Mouse (Mus musculus) hindbrain, embryonic 12.5 days (tissue): ENCODE data around the gene Prkaa2. TPM values are rescaled to one million over a fixed set of nuclear protein-coding genes. Genes with fewer than 3 reads are reported as not detected.

Source experiments
- ATAC-seq: fragments of 200-750 bp; cut with Nextera tagmentation; 2 replicates; pipeline ENCODE4 v1.8.0; 2017; ENCODE audit warnings: moderate TSS enrichment; ENCODE audit not compliant: low FRiP score
- H3K27ac ChIP-seq: fragments of 300-500 bp; sonication (generic); 2 replicates; pipeline ENCODE4 v1.5.1; 2016; ENCODE audit warnings: mild to moderate bottlenecking
- H3K27me3 ChIP-seq: fragments of 300-500 bp; sonication (generic); 2 replicates; pipeline ENCODE4 v1.6.1; 2016; ENCODE audit warnings: mild to moderate bottlenecking
- H3K36me3 ChIP-seq: fragments of 300-500 bp; sonication (generic); 2 replicates; pipeline ENCODE4 v1.6.1; 2016; ENCODE audit warnings: mild to moderate bottlenecking
- H3K4me1 ChIP-seq: fragments of 300-500 bp; sonication (generic); 2 replicates; pipeline ENCODE4 v1.6.1; 2016
- H3K4me2 ChIP-seq: fragments of 300-500 bp; sonication (generic); replicated peaks from 2 replicates; pipeline ENCODE4 v1.6.1; 2016; ENCODE audit warnings: mild to moderate bottlenecking
- H3K4me3 ChIP-seq: fragments of 300-500 bp; sonication (generic); 2 replicates; pipeline ENCODE4 v1.5.1; 2016; ENCODE audit warnings: mild to moderate bottlenecking
- H3K9ac ChIP-seq: fragments of 300-500 bp; sonication (generic); 2 replicates; pipeline ENCODE4 v1.6.1; 2016; ENCODE audit warnings: mild to moderate bottlenecking, moderate library complexity
- H3K9me3 ChIP-seq: fragments of 300-500 bp; sonication (generic); replicated peaks from 2 replicates; pipeline ENCODE4 v1.6.1; 2016; ENCODE audit warnings: mild to moderate bottlenecking
- WGBS: fragments of 180-500 bp; shearing (Covaris S2); methylation state at CpG from one replicate; pipeline ENCODE4 v1.1.7; 2016; 5-methylcytosine and 5-hydroxymethylcytosine counted together
- polyA plus RNA-seq: library from polyadenylated mRNA; unstranded; fragments of >200 nt; fragmentation: Nextera tagmentation; extraction: Ambion mirVana; gene quantifications from 2 replicates; pipeline ENCODE4 v1.2.1, GENCODE M21; 2016

The Prkaa2 gene
- 7.0 and 9.2 TPM in 2 replicates for polyA plus RNA-seq

DNA sequence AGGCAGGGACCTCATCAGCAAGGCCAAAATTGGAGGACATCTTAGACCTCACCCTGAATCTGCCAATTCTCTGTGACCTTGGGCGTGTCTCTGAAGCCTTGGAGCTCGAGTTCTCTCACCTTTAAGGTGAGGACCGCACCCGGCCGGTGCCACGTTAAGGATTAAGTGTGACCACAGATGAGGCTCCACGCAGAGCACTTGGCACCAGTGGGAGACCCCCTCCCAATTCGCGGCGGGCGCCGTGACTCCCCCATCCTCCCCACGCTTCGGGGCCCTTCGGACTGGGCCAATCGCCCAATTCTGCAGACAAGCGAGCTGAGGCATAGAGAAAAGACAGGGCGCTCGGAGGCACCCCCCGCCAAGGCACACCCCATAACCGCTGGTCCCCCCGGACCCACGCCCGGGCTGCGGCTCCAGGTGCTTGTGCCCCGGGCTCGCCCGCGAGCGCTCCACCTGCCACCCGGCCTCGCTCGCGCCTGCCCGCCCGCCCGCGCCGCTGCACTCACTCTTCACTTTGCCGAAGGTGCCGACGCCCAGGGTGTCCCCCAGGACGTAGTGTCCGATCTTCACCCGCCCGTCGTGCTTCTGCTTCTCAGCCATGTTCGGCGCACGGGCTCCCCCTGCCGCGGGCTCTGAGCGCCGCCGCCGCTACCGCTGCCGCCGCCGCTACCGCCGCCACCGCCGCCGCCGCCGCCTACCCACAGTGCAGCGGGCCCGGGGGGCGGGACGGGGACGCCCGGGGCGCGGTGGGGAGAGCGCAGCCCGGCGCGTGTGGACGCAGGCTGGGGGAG, at the start of gene Prkaa2:
TSS of gene Prkaa2 (minus strand) at position 692 of the 791 bp plus-strand sequence.
- peak within 1 kb of the TSS; percentile 87 for H3K4me2 ChIP-seq
- peak within 1 kb of the TSS; percentile 70 for H3K4me3 ChIP-seq
- H3K4me1 ChIP-seq = peaks cover 13% of the 10 kb centered on the region
- peak within 1 kb of the TSS; percentile 76 for H3K9ac ChIP-seq
- peak within 1 kb of the TSS; percentile 78 for H3K27ac ChIP-seq
- peak; percentile 91 for ATAC-seq
- H3K27me3 ChIP-seq = no peaks in the 10 kb centered on the region
- no peaks in the 10 kb centered on the region for H3K9me3 ChIP-seq
- no peaks in the 10 kb centered on the region for H3K36me3 ChIP-seq
- under 1% methylated on average over 69 of the region's 80 CpGs for WGBS

DNA sequence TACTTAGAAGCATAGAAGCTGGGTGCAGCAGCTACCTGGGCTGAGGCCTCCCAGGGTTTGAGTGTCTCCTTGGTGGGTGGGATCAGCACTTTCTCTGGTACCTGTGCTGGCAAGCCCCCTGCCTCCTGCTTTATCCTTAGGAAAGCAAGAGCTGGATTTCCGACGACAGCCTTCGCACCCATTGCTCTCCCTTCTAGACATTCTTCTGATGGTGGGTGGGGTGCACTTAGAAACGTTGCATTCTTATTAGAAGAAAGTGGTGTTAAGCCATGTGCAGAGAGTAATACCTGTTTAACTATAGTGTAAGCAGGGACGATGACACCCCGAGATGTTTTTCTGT, 49.8 kb upstream of the Prkaa2 start:
- 21% methylated on average over 6 of the region's 6 CpGs for WGBS
- peak overlapping the region; percentile 44; the same call in 1 of the 2 replicates for H3K27ac ChIP-seq
- no peak for ATAC-seq
- H3K4me1 ChIP-seq = peaks cover 39% of the 10 kb centered on the region
- no peaks in the 10 kb centered on the region for H3K27me3 ChIP-seq
- peak overlapping the region; percentile 91 for H3K4me3 ChIP-seq
- H3K36me3 ChIP-seq = no peaks in the 10 kb centered on the region
- H3K9me3 ChIP-seq = no peaks in the 10 kb centered on the region
- H3K9ac ChIP-seq = peak overlapping the region; percentile 89
- H3K4me2 ChIP-seq = peak overlapping the region; percentile 79

DNA sequence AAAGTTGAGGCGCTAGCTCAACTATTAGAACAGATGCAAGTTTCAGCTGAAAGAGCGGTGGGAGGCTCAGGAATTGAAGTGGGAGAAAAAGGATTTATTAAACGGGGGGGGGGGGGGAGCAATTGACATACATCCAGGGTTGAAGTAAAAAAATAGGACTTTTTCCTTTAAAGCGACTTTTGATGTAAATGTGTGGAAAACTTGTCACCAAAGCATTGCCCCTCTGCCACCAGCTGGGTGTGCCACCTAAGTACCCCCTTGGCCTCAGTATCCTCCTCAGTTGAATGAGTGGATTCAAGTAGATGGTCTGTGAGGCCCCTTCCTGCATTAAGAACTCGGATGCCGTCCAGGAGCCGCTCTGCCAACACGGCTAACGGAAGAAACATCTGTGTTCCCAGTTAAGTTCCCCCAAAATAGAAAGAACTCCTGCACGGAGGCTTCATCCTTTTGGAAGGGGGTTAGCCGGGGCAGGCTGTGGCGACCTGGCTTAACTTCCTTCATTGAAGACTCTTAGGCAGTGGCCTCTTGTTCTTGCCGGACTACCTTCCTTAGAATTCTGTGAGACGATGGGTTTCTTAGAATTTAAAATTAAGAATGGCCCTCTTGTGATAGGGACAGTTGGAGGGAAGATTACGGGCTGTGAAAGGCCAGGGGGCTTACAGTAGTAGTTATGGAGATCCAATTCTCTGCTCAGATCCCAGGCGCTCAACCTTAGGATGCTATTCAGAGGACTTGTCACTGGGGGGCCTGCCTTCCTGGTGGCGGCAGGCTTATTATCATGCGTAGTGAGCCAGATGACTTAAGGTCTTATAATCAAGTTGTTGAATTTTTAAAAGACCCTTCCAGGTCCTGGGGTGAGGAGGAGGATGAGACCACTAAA, 49.2 kb upstream of the Prkaa2 start:
- under 1% methylated on average over 18 of the region's 18 CpGs for WGBS
- H3K27me3 ChIP-seq = no peaks in the 10 kb centered on the region
- no peak for ATAC-seq
- no peaks in the 10 kb centered on the region for H3K36me3 ChIP-seq
- peak overlapping the region; percentile 91 for H3K4me3 ChIP-seq
- H3K4me1 ChIP-seq = peaks cover 39% of the 10 kb centered on the region
- peak overlapping the region; percentile 79 for H3K4me2 ChIP-seq
- H3K9me3 ChIP-seq = no peaks in the 10 kb centered on the region
- H3K9ac ChIP-seq = peak overlapping the region; percentile 89
- H3K27ac ChIP-seq = peak overlapping the region; percentile 91

DNA sequence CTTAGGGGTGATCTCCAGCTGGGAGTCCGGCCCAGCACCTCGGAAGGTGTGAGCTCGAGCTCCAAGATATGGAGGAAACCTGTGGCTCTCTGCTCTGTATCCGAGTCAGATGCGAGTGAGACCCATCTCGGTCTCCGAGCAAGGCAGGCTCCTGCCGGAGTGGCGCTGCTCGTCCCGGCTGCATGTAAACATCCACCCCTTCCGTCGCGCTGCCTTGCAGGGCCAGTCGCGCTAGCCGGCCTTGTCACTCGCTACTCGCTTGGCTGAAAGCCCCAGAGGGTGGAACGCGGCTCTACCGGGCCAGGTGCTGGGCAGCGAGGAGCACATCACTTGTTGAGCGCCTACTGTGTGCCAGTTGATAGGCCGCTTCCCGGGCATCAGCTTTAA, 48.5 kb upstream of the Prkaa2 start:
- Histone ChIP-seq H3K4me1 (peaks cover 35% of the 10 kb centered on the region), H3K27ac (peak overlapping the region; percentile 91), H3K9ac (peak overlapping the region; percentile 89), H3K4me3 (peak overlapping the region; percentile 91), H3K9me3 (no peaks in the 10 kb centered on the region), H3K27me3 (no peaks in the 10 kb centered on the region), H3K4me2 (peak overlapping the region; percentile 79), H3K36me3 (no peaks in the 10 kb centered on the region)
- 1% methylated on average over 26 of the region's 26 CpGs for WGBS
- ATAC-seq = peak; percentile 78

DNA sequence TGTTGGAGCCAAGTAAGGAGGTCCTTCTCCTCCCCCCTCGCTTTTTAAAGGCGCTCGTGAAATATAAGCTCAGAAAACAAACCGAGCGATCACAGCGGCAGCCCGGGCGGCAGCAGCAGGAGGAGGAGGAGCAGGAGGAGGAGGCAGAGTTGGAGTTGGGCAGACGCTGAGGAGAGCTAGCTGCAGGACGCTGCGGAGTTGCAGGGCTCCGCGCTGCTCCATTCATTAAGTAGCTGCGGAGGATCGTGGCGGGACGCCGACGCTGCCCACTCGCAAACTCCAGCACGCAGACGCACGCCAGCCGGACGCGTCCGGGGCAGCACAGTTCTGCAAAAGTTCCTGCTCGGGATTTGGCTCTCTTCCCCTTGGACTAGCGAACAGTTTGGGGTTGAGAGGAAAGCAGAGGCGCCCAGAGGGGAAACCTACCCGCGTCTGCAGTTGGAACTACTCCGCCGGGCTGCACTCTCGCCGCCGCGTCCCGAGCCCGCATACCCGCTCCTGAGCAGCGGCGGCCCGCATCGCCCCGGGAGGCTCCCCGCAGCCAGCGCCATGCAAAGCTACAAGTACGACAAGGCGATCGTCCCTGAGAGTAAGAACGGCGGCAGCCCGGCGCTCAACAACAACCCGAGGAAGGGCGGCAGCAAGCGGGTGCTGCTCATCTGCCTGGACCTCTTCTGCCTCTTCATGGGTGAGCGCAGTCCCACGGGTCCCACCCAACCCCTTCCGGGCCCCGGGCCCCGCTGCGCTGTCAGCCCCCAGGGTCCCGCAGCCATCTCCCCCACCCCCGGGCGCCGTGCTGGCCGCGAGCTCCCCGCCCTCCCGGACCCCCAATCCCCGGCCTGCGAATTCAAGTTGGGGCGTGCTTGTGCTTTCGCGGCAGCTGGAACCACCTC, 47.8 kb upstream of the Prkaa2 start, which contains the start of gene Plpp3:
TSS of gene Plpp3 (plus strand) at position 72 of the 893 bp plus-strand sequence.
- peak within 1 kb of the TSS; percentile 91 for H3K27ac ChIP-seq
- H3K4me2 ChIP-seq = peak within 1 kb of the TSS; percentile 79
- peak; percentile 80 for ATAC-seq
- peak within 1 kb of the TSS; percentile 89 for H3K9ac ChIP-seq
- no peaks in the 10 kb centered on the region for H3K27me3 ChIP-seq
- under 1% methylated on average over 74 of the region's 77 CpGs for WGBS
- H3K9me3 ChIP-seq = no peaks in the 10 kb centered on the region
- H3K36me3 ChIP-seq = no peaks in the 10 kb centered on the region
- peak within 1 kb of the TSS; percentile 91 for H3K4me3 ChIP-seq
- H3K4me1 ChIP-seq = peaks cover 30% of the 10 kb centered on the region

DNA sequence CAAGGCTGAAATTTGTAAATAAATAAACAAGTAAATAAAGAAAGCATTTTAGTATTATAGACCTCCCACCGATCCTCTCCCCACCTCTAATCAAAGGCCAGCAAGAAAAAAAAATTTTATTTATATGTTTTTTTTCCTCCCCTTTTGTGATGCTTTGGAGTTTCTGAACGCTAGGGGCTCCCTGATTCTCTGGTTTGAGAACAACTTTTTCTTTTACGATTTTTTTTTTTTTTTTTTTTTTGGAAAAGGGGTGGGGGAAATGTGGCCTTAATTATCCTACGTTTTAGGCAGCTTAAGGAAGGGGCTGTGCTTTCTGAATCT, 47.2 kb upstream of the Prkaa2 start:
- Histone ChIP-seq H3K9me3 (no peaks in the 10 kb centered on the region), H3K9ac (no peak overlapping the region), H3K27me3 (no peaks in the 10 kb centered on the region), H3K4me3 (peak overlapping the region; percentile 91), H3K4me2 (peak overlapping the region; percentile 79), H3K36me3 (no peaks in the 10 kb centered on the region), H3K27ac (peak overlapping the region; percentile 91), H3K4me1 (peaks cover 26% of the 10 kb centered on the region)
- no peak for ATAC-seq
- under 1% methylated on average over 4 of the region's 4 CpGs for WGBS

DNA sequence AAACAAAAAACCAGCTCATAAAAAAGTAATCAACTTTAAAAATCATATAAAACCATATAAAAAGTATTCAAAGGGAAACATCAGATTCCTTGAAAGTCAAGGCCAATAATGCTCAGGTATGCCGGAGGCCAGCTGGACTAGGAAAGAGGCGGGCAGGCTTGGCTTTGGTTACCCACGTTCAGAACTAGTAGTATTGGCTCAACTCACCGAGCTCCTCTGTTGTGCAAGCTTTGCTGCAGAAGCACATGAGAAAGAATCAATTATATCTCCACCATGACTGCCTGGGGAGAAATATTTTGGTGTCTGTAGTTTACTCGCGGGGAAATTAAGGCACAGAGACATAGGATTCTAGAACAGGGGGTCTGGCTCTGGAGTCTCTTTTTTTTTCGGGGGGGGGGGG, 46.6 kb upstream of the Prkaa2 start:
- 79% methylated on average over 7 of the region's 7 CpGs for WGBS
- Histone ChIP-seq H3K4me2 (no peak overlapping the region), H3K4me3 (no peak overlapping the region), H3K27ac (no peak overlapping the region), H3K9me3 (no peaks in the 10 kb centered on the region), H3K27me3 (no peaks in the 10 kb centered on the region), H3K36me3 (no peaks in the 10 kb centered on the region), H3K9ac (no peak overlapping the region), H3K4me1 (peaks cover 23% of the 10 kb centered on the region)
- ATAC-seq = no peak

DNA sequence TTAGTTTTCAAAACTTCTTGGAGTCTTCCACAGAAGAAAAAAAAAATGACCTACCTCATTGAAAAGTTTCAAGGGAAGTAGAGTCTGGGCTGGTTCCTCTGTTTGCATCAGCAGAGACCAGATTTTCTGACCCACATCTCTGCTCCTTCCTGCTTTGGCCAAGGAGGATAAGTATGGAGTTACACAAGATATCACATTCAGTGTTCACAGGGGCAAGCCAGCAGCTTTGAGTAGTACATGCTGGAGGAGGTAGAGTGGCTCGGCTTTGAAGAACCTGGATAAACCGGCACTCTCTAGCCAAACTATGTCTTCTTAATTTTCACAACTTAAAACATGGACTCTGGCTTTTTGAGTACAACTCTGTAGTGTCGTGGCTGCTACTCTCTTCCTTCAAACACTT, 43.5 kb upstream of the Prkaa2 start:
- Histone ChIP-seq H3K4me3 (no peak overlapping the region), H3K36me3 (no peaks in the 10 kb centered on the region), H3K4me2 (no peak overlapping the region), H3K27ac (no peak overlapping the region), H3K4me1 (no peaks in the 10 kb centered on the region), H3K9ac (no peak overlapping the region), H3K9me3 (no peaks in the 10 kb centered on the region), H3K27me3 (no peaks in the 10 kb centered on the region)
- WGBS = 76% methylated on average over 3 of the region's 3 CpGs
- ATAC-seq = no peak

DNA sequence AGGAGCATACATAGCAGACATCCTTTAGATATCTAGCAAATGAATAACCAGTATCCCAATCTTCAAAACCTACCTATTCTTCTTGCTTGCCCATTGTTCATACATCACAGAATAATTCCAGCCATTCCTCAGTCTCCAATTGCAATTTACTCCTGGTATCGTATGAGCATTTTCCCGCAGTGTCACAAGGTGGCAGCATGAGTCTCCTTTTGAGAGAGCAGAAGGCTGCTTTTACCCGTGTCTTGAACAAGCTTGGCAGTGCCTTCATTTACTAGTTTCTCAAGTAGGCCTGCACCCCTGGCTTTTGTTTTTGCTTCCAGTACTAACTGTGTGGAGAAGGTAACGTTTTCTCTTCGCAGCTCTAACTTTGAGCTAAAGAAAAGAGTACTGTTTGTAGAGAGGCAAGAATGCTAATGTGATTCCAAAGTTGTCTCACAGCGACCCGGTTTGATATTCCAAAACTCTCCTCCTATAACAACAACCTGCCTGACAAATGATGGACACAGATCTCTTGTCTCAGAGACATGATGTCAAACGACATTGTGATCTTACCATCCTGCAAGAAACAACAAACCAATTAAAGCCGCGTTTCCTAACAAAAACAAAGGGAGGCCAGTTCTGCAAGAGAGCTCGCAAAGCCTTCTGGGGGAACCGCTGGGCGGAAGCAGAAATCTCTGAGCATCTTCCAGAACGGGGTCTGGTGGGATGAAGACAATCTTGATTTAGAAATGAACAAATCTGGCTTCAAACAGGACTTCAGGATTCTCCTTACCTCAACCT, 42.4 kb upstream of the Prkaa2 start:
- no peak overlapping the region for H3K4me2 ChIP-seq

DNA sequence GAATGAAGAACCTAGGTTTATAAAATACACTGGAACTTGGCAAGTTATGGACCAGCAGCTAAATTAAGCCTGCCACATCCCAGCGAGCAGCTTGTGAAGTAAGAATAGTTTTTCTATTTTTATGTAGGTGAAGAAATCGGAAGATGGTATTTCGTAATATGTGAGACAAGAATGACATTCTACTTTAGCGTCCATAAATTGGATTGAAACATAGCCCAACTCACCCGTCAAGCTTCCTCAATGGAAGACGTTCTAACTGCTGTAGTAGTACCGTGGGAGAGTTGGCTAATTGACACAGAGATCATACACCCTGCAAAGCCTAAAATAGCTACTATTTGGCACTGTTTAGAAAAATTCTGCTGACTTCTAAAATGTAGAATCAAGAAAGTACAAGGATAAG, 39.8 kb upstream of the Prkaa2 start:
- ATAC-seq = no peak
- Histone ChIP-seq H3K9ac (no peak overlapping the region), H3K27me3 (no peaks in the 10 kb centered on the region), H3K4me1 (no peaks in the 10 kb centered on the region), H3K4me3 (no peak overlapping the region), H3K36me3 (no peaks in the 10 kb centered on the region), H3K4me2 (no peak overlapping the region), H3K9me3 (no peaks in the 10 kb centered on the region), H3K27ac (no peak overlapping the region)
- WGBS = 94% methylated on average over 7 of the region's 7 CpGs

More for the DNA sequence above, 42.4 kb upstream of the Prkaa2 start:
- H3K9me3 ChIP-seq = no peaks in the 10 kb centered on the region
- H3K9ac ChIP-seq = no peak overlapping the region
- 41% methylated on average over 14 of the region's 14 CpGs for WGBS
- no peak overlapping the region for H3K4me3 ChIP-seq
- ATAC-seq = no peak
- no peaks in the 10 kb centered on the region for H3K4me1 ChIP-seq
- H3K36me3 ChIP-seq = no peaks in the 10 kb centered on the region
- H3K27ac ChIP-seq = no peak overlapping the region
- no peaks in the 10 kb centered on the region for H3K27me3 ChIP-seq

DNA sequence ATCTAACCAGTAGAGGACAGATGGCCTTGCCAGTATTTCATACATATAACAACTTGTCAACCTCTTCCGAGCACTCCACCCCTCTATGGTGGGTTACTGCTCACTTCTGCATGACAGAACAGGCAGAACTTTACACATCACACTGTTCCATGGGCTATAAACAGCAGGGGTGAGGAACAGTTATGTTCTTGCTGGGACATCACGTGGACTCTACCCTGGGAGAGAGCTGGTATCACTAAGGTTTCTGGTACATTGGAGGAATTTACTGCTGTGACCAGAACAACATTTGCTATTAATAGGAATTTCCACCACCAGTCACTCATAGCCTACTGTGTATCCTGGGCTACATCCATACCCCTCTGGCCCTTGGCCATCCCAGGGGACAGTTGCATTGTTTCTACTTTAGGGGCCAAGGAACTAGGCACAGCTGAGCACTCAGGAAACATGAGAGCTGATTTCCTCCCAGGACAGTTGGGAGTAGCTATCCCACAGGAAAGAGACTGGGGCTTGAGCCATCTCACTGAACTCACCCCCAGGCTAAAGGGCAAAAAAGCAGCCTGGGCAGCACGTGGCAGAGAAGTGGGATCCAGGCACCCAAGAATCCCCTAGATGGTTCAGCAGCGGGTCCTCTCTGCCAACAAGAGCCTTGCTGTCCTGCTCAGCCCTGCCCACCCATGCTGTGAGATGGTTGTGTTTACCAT, 23.8 kb upstream of the Prkaa2 start:
- no peaks in the 10 kb centered on the region; the same call in 1 of the 2 replicates for H3K4me1 ChIP-seq
- no peaks in the 10 kb centered on the region for H3K36me3 ChIP-seq
- WGBS = 81% methylated on average over 4 of the region's 4 CpGs
- no peaks in the 10 kb centered on the region for H3K27me3 ChIP-seq
- no peak overlapping the region for H3K4me2 ChIP-seq
- no peak overlapping the region for H3K9ac ChIP-seq
- no peak overlapping the region for H3K27ac ChIP-seq
- H3K4me3 ChIP-seq = no peak overlapping the region
- no peak for ATAC-seq
- H3K9me3 ChIP-seq = no peaks in the 10 kb centered on the region
